Comparison of ENCODE assay signal across 8 mouse cellular contexts in genomic region chr3:109732327-109733182, GRCm38 (mm10).
DNase-seq lines count a peak whose midpoint lies in the region; ATAC-seq and TF ChIP-seq lines count a peak whose summit lies in the region.

No protein-coding gene starts in this region.

- peak overlapping the region; percentile 25; the same call in 1 of the 2 replicates for H3K4me2 ChIP-seq in hindbrain, embryonic 13.5 days

- peak; percentile 92 for ATAC-seq in hindbrain, embryonic 13.5 days (ENCODE audit: low FRiP score)

- no peaks in the 10 kb centered on the region for H3K79me2 ChIP-seq in C2C12 (ENCODE audit: control insufficient read depth, insufficient read depth)

- no peaks in the 10 kb centered on the region for H3K27me3 ChIP-seq in C2C12 (ENCODE audit: control insufficient read depth, insufficient read depth, insufficient read length)
- H3K27me3 ChIP-seq in hindbrain, embryonic 13.5 days, result no peaks in the 10 kb centered on the region

- WGBS in hindbrain, embryonic 13.5 days, result 44% methylated on average over 10 of the region's 10 CpGs

- no peak overlapping the region for H3ac ChIP-seq in C2C12 (ENCODE audit: control insufficient read depth, insufficient read length, low read depth)

- H3K4me1 ChIP-seq in hindbrain, embryonic 13.5 days (replicated peaks), result peaks cover 24% of the 10 kb centered on the region

- no peak overlapping the region for H3K4me3 ChIP-seq in C2C12 (ENCODE audit: insufficient read depth, poor library complexity, severe bottlenecking)
- no peak overlapping the region for H3K4me3 ChIP-seq in hindbrain, embryonic 13.5 days

- peak overlapping the region; percentile 58; the same call in 1 of the 2 replicates for H3K27ac ChIP-seq in hindbrain, embryonic 13.5 days

- peak; percentile 17 for TF ChIP-seq CTCF in C2C12 (IDR thresholded peaks at IDR 0.05; ENCODE audit: control insufficient read depth, insufficient read depth, insufficient read length)

- no peaks in the 10 kb centered on the region for H3K79me3 ChIP-seq in C2C12 (ENCODE audit: low read depth)

- peak; percentile 7 for DNase-seq in gastrocnemius, adult 18-20 months (ENCODE audit: low spot score)
- DNase-seq in gastrocnemius, postnatal 4 days (ENCODE audit: low spot score in 2 of 2), result no peak
- peak; percentile 22 to 41 for DNase-seq in cerebellum, postnatal 36 days
- peak; percentile 50 for DNase-seq in left cerebral cortex, postnatal 4 days
- peak; percentile 13 for DNase-seq in right cerebral cortex, postnatal 14 days
- no peak for DNase-seq in ovary, postnatal 14 days (ENCODE audit: low spot score)

- intact Hi-C loops in left cerebral cortex, postnatal 4 days (cut with DNase I), result no loop called here

- no peak overlapping the region for H3K9ac ChIP-seq in hindbrain, embryonic 13.5 days

- H3K36me3 ChIP-seq in C2C12 (ENCODE audit: control insufficient read depth, insufficient read depth), result no peaks in the 10 kb centered on the region
- no peaks in the 10 kb centered on the region for H3K36me3 ChIP-seq in hindbrain, embryonic 13.5 days

- no peaks in the 10 kb centered on the region for H3K9me3 ChIP-seq in hindbrain, embryonic 13.5 days

TF ChIP-seq in C2C12, 6 proteins besides CTCF, POLR2A, EP300 and RAD21:
- TF ChIP-seq USF1 (IDR thresholded peaks at IDR 0.05; ENCODE audit: low read depth), result no peak

Comparison
In these comparisons a context has a peak if more than half of its experiments do, and no peak if none do; other contexts are left out.
1. DNase-seq: peak in gastrocnemius, adult 18-20 months (single experiment), cerebellum, postnatal 36 days (2 of 2), left cerebral cortex, postnatal 4 days (single experiment) and right cerebral cortex, postnatal 14 days (single experiment); none in gastrocnemius, postnatal 4 days (0 of 2) and ovary, postnatal 14 days (single experiment).